Mouse (Mus musculus): Measurements from ENCODE around the gene Slc35e1. TPM values are rescaled to one million over a fixed set of nuclear protein-coding genes. Genes with fewer than 3 reads are reported as not detected.
A peak's percentile ranks its signal among the peaks of the same experiment; 100 is the strongest.

The Slc35e1 gene
- 5.8 and 6.6 TPM in 2 replicates for polyA plus RNA-seq (2014; fragmentation: Nextera tagmentation; extraction: Ambion mirVana)

DNA sequence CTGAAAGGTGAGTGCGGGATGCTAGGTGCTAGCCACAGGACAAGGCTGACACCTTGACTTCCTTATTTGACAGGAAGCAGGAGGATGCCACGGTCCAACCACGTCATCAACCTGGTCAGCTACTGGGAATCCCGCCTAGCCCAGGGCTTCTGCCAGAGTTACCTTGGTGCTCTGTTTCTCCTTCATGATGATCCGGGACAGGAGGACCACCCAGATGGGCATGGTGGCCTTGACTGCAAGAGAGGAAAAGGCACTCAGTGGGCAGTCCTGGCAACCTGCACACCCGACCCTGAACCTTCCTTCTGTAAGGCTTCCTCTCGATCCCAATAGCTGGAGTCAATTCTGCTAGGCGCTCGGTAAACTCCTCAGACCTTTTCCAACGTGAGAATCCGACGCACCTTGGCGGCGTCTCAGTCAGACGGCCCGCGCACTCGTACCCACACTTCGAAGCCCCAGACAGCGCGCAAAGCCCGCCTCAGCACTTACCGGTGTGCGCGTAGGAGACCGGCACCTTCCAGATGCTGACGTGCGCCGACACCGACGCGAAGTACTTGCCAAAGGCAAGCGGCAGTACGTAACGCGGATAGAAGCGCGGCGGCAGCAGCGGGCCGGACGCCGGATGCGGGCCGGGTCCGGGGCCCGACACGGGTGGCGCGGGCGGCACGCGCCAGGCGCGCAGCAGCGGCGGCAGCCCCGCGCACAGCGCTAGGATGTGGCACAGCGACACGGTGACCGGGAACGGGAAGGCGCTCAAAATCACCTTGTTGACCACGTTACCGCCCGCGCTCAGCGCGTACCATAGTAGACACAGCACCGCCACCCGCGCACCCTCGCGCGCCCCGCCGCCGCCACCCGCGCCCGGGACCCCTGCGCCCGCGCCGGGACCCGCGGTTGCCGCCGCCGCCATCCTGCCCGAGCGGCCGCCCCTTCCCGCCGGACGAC, at the start of gene Slc35e1:
Slc35e1 (minus strand) TSS at position 935 of the 942 bp plus-strand sequence.
- H3K36me3 ChIP-seq (ENCODE audit: control insufficient read depth, insufficient read depth, low read length) = peaks cover 43% of the 10 kb centered on the region
- H3K9ac ChIP-seq (ENCODE audit: low read length) = peak within 1 kb of the TSS; percentile 79
- DNase-seq (ENCODE audit: low spot score) (no peak), ATAC-seq (peak; percentile 62; the same call in 1 of the 2 replicates)
- H3K27me3 ChIP-seq (replicated peaks; ENCODE audit: control insufficient read depth, insufficient read depth, low read length) = no peaks in the 10 kb centered on the region
- H3K4me3 ChIP-seq (ENCODE audit: low read depth, low read length) = peak within 1 kb of the TSS; percentile 87
- whole genome bisulfite sequencing = under 1% methylated on average over 81 of the region's 98 CpGs
- H3K4me2 ChIP-seq (ENCODE audit: low read length) = peak within 1 kb of the TSS; percentile 93
- H3K27ac ChIP-seq (ENCODE audit: low read depth, low read length) = peak within 1 kb of the TSS; percentile 72
- H3K9me3 ChIP-seq (replicated peaks; ENCODE audit: control insufficient read depth, low read length) = no peaks in the 10 kb centered on the region
- peaks cover 19% of the 10 kb centered on the region for H3K4me1 ChIP-seq (ENCODE audit: control insufficient read depth, insufficient read depth, low read length)

DNA sequence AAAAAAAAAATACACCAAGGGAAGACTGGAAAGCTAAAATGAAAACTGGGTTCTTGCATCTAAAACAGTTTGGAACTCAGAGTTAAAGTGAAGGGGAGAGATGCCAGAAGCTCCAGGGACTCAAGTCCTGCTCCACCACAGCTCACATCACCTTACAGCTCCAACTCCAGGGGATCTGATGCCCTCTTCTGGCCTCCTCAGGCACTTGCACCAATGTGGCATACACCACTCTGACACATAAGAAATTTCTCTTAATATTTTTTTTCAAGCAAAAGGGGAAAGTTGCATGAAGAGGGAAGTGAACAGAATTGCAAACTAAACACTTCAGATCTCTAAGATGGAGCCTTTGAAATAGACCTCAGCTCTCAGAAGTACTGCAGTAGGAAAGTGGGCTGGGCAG, 46.8 kb upstream of the Slc35e1 start:
- Histone ChIP-seq H3K4me2 (ENCODE audit: low read length) (no peak overlapping the region), H3K36me3 (ENCODE audit: control insufficient read depth, insufficient read depth, low read length) (peaks cover 5% of the 10 kb centered on the region; the same call in 1 of the 2 replicates), H3K9ac (ENCODE audit: low read length) (no peak overlapping the region), H3K4me1 (ENCODE audit: control insufficient read depth, insufficient read depth, low read length) (no peaks in the 10 kb centered on the region), H3K27me3 (replicated peaks; ENCODE audit: control insufficient read depth, insufficient read depth, low read length) (no peaks in the 10 kb centered on the region), H3K27ac (ENCODE audit: low read depth, low read length) (no peak overlapping the region), H3K4me3 (ENCODE audit: low read depth, low read length) (no peak overlapping the region), H3K9me3 (replicated peaks; ENCODE audit: control insufficient read depth, low read length) (no peaks in the 10 kb centered on the region)
- ATAC-seq (no peak), DNase-seq (ENCODE audit: low spot score) (no peak)

DNA sequence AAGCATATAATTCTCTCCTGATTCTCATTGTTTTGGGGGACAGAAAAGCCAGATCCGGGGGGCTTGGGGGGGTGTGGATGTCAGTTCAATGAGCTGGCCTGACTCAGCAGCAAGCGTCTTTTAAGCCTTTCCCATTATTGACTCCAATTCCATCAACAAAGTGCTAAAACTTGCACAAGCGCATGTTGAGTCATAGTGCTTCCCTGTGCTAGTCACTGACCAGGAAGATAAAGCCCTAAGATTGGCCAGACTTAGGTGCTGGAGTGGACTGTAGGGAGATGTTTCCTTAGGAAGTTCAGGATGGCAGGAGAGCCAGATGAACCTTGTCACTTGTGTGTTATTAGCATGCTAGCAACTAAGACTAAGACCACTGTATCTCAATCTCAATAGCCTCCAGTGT, 42.5 kb upstream of the Slc35e1 start:
- Histone ChIP-seq H3K9ac (ENCODE audit: low read length) (no peak overlapping the region), H3K36me3 (ENCODE audit: control insufficient read depth, insufficient read depth, low read length) (no peaks in the 10 kb centered on the region), H3K4me1 (ENCODE audit: control insufficient read depth, insufficient read depth, low read length) (no peaks in the 10 kb centered on the region), H3K4me3 (ENCODE audit: low read depth, low read length) (no peak overlapping the region), H3K9me3 (replicated peaks; ENCODE audit: control insufficient read depth, low read length) (no peaks in the 10 kb centered on the region), H3K27me3 (replicated peaks; ENCODE audit: control insufficient read depth, insufficient read depth, low read length) (no peaks in the 10 kb centered on the region), H3K4me2 (ENCODE audit: low read length) (no peak overlapping the region), H3K27ac (ENCODE audit: low read depth, low read length) (no peak overlapping the region)
- ATAC-seq (no peak), DNase-seq (ENCODE audit: low spot score) (no peak)
- 94% methylated on average over 3 of the region's 3 CpGs for WGBS

DNA sequence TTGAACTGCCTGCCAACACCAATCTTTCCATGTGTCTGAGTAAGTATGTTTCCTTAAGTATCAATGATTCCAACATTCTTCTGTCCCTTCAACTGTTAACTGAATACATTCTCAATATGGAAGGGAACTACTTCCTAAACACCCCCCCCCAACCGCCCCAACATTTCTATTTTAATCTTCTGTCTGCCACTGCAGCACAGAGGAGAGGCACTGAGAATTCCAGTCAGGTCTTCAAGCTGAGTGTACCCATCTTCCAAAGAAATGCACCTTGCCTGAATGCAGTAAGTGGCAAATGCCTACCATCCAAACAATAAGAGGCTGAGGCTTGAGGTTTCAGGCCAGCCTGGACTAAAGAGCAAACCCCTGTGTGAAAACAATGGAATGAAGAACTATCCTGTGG, 39.7 kb upstream of the Slc35e1 start:
- Histone ChIP-seq H3K27ac (ENCODE audit: low read depth, low read length) (no peak overlapping the region), H3K4me1 (ENCODE audit: control insufficient read depth, insufficient read depth, low read length) (no peaks in the 10 kb centered on the region), H3K9ac (ENCODE audit: low read length) (no peak overlapping the region), H3K4me2 (ENCODE audit: low read length) (no peak overlapping the region), H3K9me3 (replicated peaks; ENCODE audit: control insufficient read depth, low read length) (no peaks in the 10 kb centered on the region), H3K27me3 (replicated peaks; ENCODE audit: control insufficient read depth, insufficient read depth, low read length) (no peaks in the 10 kb centered on the region), H3K36me3 (ENCODE audit: control insufficient read depth, insufficient read depth, low read length) (no peaks in the 10 kb centered on the region), H3K4me3 (ENCODE audit: low read depth, low read length) (no peak overlapping the region)
- 91% methylated on average over 1 of the region's 1 CpGs for WGBS
- no peak for ATAC-seq
- DNase-seq (ENCODE audit: low spot score) = no peak

DNA sequence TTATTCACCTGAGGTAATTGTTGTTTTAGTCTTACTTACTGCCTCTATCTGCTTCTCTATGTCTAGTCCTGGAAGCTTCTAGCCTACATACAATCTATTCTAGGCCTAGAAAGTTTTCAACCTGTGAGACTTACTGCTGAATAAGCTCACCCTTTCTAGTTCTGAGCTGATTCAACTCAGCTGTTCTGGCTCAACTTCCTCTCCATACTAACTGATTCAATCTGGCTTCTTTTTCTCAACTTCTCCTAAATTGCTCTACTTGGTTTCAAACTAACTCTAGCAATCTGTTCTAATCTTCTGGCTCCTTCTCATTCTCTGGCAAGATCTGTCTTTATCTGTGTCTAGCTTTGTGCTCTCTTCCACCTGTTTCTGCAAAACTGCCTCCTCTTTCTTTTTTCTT, 29.5 kb upstream of the Slc35e1 start:
- no peak overlapping the region for H3K4me2 ChIP-seq (ENCODE audit: low read length)
- H3K4me1 ChIP-seq (ENCODE audit: control insufficient read depth, insufficient read depth, low read length) = no peaks in the 10 kb centered on the region
- no peaks in the 10 kb centered on the region for H3K36me3 ChIP-seq (ENCODE audit: control insufficient read depth, insufficient read depth, low read length)
- DNase-seq (ENCODE audit: low spot score) = no peak
- H3K4me3 ChIP-seq (ENCODE audit: low read depth, low read length) = no peak overlapping the region
- H3K27ac ChIP-seq (ENCODE audit: low read depth, low read length) = no peak overlapping the region
- no peak overlapping the region for H3K9ac ChIP-seq (ENCODE audit: low read length)
- no peak for ATAC-seq
- H3K9me3 ChIP-seq (replicated peaks; ENCODE audit: control insufficient read depth, low read length) = no peaks in the 10 kb centered on the region
- H3K27me3 ChIP-seq (replicated peaks; ENCODE audit: control insufficient read depth, insufficient read depth, low read length) = no peaks in the 10 kb centered on the region

DNA sequence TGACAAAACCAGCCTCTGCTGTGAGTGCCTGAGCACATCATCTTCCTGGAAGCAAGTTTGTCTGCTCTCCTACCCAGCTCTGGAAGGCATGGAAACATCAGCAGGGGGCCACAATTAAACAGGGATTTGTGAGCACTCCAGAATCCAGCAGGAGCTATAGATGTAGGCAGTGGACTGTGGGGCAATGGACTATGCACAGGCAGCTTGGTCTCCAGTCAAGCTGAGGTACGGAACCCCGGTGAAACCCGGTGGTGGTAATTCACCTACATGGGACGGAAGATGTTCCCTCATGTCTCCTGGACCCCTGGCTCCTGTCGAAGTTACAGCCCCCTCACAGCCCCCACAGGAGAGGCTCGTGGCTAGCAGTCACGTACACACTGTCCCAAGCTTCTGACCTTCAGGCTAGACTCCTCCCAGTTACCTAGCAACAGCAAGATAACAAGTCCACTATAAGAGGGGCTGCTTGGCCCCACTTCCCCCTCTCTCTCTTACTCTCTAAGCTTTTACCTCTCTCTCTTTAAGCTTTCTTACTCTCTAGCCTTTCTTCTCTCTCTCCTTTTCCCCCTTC, 25.1 kb upstream of the Slc35e1 start:
- no peak for ATAC-seq
- H3K4me3 ChIP-seq (ENCODE audit: low read depth, low read length) = no peak overlapping the region
- H3K9me3 ChIP-seq (replicated peaks; ENCODE audit: control insufficient read depth, low read length) = no peaks in the 10 kb centered on the region
- H3K4me1 ChIP-seq (ENCODE audit: control insufficient read depth, insufficient read depth, low read length) = no peaks in the 10 kb centered on the region
- no peaks in the 10 kb centered on the region for H3K27me3 ChIP-seq (replicated peaks; ENCODE audit: control insufficient read depth, insufficient read depth, low read length)
- H3K27ac ChIP-seq (ENCODE audit: low read depth, low read length) = no peak overlapping the region
- no peak for DNase-seq (ENCODE audit: low spot score)
- no peak overlapping the region for H3K9ac ChIP-seq (ENCODE audit: low read length)
- H3K36me3 ChIP-seq (ENCODE audit: control insufficient read depth, insufficient read depth, low read length) = no peaks in the 10 kb centered on the region
- H3K4me2 ChIP-seq (ENCODE audit: low read length) = no peak overlapping the region
- 71% methylated on average over 7 of the region's 7 CpGs for WGBS

DNA sequence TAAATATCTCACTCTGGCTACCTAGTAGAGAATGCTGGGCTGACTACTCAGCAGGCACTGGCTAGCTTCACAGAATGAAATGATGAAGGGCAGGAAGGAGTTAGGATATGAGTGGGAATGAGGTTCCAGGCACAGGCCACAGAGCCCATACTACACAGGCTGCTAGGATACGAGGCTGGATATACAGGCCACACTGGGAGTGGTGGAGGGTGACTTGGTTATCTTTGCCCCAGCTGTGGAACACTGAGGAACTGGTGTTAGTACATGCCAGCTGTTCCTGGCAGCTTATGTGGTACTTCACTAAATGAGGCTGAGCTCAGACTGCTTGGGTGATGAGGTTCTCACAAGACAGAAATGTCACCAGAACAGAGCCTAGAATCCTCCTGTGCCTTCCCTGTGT, 20.7 kb upstream of the Slc35e1 start:
- no peak for ATAC-seq
- DNase-seq (ENCODE audit: low spot score) = no peak
- H3K27me3 ChIP-seq (replicated peaks; ENCODE audit: control insufficient read depth, insufficient read depth, low read length) = no peaks in the 10 kb centered on the region
- no peak overlapping the region for H3K4me3 ChIP-seq (ENCODE audit: low read depth, low read length)
- no peaks in the 10 kb centered on the region for H3K9me3 ChIP-seq (replicated peaks; ENCODE audit: control insufficient read depth, low read length)
- no peaks in the 10 kb centered on the region for H3K4me1 ChIP-seq (ENCODE audit: control insufficient read depth, insufficient read depth, low read length)
- H3K4me2 ChIP-seq (ENCODE audit: low read length) = no peak overlapping the region
- H3K9ac ChIP-seq (ENCODE audit: low read length) = no peak overlapping the region
- WGBS = 80% methylated on average over 1 of the region's 1 CpGs
- H3K36me3 ChIP-seq (ENCODE audit: control insufficient read depth, insufficient read depth, low read length) = no peaks in the 10 kb centered on the region
- no peak overlapping the region for H3K27ac ChIP-seq (ENCODE audit: low read depth, low read length)

DNA sequence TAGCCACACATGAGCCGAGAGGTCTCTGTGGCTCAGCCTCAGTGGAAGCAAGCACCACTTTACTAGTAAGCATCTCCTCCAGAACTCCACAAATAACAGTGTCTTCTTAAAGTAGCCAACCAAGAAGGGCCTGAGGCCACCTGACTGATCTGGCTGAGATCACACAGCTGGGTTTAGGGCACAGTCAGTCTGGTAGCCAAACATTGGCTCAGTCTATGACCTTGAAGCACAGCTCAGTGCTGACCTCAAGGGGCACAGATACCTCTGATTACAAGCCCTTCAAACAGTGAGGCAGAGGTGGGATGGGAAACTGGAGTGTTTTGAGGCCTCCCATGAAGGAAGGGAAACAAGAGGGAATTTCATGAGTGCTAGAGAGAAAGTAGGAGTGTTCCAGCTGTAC, 20.2 kb upstream of the Slc35e1 start:
- WGBS = 94% methylated on average over 1 of the region's 1 CpGs
- no peak overlapping the region for H3K4me2 ChIP-seq (ENCODE audit: low read length)
- no peaks in the 10 kb centered on the region for H3K27me3 ChIP-seq (replicated peaks; ENCODE audit: control insufficient read depth, insufficient read depth, low read length)
- no peak overlapping the region for H3K4me3 ChIP-seq (ENCODE audit: low read depth, low read length)
- no peak overlapping the region for H3K9ac ChIP-seq (ENCODE audit: low read length)
- no peak overlapping the region for H3K27ac ChIP-seq (ENCODE audit: low read depth, low read length)
- H3K9me3 ChIP-seq (replicated peaks; ENCODE audit: control insufficient read depth, low read length) = no peaks in the 10 kb centered on the region
- no peaks in the 10 kb centered on the region for H3K4me1 ChIP-seq (ENCODE audit: control insufficient read depth, insufficient read depth, low read length)
- DNase-seq (ENCODE audit: low spot score) (no peak), ATAC-seq (no peak)
- H3K36me3 ChIP-seq (ENCODE audit: control insufficient read depth, insufficient read depth, low read length) = no peaks in the 10 kb centered on the region

DNA sequence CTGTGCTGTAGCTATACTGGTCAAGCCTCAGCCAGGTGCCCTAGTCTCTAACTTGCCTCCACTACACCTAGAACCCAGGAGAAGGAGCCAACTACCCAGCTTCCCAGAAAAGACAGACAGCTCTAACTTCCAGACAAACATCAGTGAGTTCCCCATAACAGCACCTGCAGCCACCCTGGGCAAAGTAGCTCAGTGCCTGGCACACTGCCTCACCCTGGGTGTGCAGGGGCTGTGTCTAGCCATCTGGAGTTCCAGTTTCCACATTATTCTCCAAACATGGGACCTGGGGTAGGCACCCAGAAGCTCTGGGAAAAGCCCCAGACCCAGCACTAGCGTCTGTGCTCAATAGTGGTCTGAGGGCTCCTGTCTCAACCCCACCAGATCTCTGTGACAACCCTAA, 15.1 kb upstream of the Slc35e1 start:
- ATAC-seq (no peak), DNase-seq (ENCODE audit: low spot score) (no peak)
- no peak overlapping the region for H3K4me2 ChIP-seq (ENCODE audit: low read length)
- H3K9me3 ChIP-seq (replicated peaks; ENCODE audit: control insufficient read depth, low read length) = no peaks in the 10 kb centered on the region
- no peaks in the 10 kb centered on the region for H3K4me1 ChIP-seq (ENCODE audit: control insufficient read depth, insufficient read depth, low read length)
- 84% methylated on average over 1 of the region's 1 CpGs for WGBS
- 0 out of 2 replicates have a peak, but pooled peaks cover 3% of the 10 kb centered on the region for H3K36me3 ChIP-seq (ENCODE audit: control insufficient read depth, insufficient read depth, low read length)
- 0 out of 2 replicates have a peak overlapping the region, but pooled peaks have one; percentile 27 for H3K27ac ChIP-seq (ENCODE audit: low read depth, low read length)
- H3K4me3 ChIP-seq (ENCODE audit: low read depth, low read length) = no peak overlapping the region
- no peaks in the 10 kb centered on the region for H3K27me3 ChIP-seq (replicated peaks; ENCODE audit: control insufficient read depth, insufficient read depth, low read length)
- no peak overlapping the region for H3K9ac ChIP-seq (ENCODE audit: low read length)

Measured in forebrain, embryonic 14.5 days (tissue).